Mouse (Mus musculus): Measurements from ENCODE around the gene C2cd2l. TPM values are rescaled to one million over a fixed set of nuclear protein-coding genes. Genes with fewer than 3 reads are reported as not detected.
A peak's percentile ranks its signal among the peaks of the same experiment; 100 is the strongest.
"Not testable (repeated sequence)": the region's sequence is repeated elsewhere in the genome, so short reads cannot be mapped to it uniquely, and the experiment has no call there.

C2cd2l gene
- polyA plus RNA-seq, 1 experiment from 2014 or later, result 11.6 TPM

DNA sequence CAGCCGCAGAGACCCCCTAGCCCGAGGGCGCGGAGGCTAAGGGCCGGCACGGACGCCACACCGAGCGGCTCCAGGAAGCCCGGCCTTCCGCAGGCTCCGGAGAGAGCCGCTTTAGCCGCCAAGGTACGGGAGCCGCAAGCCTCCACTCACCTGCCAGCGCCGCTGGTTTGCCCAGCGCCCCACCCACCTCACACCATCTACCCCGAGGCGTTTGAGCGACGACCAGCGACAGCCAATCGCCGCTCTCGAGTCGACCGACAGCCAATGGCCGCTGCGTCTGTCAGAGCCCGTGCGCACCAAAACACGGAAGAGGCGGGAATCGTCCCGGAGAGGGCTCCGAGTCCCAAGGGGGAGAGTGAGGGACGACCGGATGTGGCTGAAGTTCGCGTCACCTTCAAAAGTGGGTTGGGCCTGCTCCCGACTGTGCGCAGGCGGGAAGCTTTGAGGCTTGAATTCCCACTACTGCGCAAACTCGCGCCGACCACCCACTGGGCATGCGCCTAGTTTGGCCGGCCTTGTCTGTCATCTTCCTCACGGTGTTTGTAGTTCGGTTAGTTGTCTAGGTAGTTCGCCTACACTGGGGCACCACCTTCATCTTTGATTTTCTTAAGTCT, 14.5 kb downstream of the C2cd2l start, which contains the start of gene Hinfp:
Hinfp (minus strand) TSS at position 206 of the 614 bp plus-strand sequence.
- peak; percentile 100 for DNase-seq (ENCODE audit: low spot score)
- Histone ChIP-seq H3K27me3 (ENCODE audit: insufficient read depth, low read length) (no peaks in the 10 kb centered on the region), H3K9ac (ENCODE audit: low read depth, low read length) (peak within 1 kb of the TSS; percentile 88), H3K4me2 (ENCODE audit: low read length) (peak within 1 kb of the TSS; percentile 75), H3K4me3 (replicated peaks; ENCODE audit: low read depth, low read length) (peak within 1 kb of the TSS; percentile 82), H3K9me3 (replicated peaks; ENCODE audit: low read length) (no peaks in the 10 kb centered on the region), H3K27ac (peak within 1 kb of the TSS; percentile 75), H3K4me1 (replicated peaks; ENCODE audit: insufficient read depth, low read length) (0 out of 2 replicates have a peak, but pooled peaks cover 10% of the 10 kb centered on the region), H3K36me3 (ENCODE audit: insufficient read depth, low read length) (peaks cover 21% of the 10 kb centered on the region; the same call in 1 of the 2 replicates)
- peak; percentile 98 for ATAC-seq (replicated peaks; ENCODE audit: low FRiP score, low read depth)
- WGBS, result under 1% methylated on average over 54 of the region's 54 CpGs
- TF ChIP-seq CTCF (IDR thresholded peaks at IDR 0.05; ENCODE audit: low read depth), result no peak

DNA sequence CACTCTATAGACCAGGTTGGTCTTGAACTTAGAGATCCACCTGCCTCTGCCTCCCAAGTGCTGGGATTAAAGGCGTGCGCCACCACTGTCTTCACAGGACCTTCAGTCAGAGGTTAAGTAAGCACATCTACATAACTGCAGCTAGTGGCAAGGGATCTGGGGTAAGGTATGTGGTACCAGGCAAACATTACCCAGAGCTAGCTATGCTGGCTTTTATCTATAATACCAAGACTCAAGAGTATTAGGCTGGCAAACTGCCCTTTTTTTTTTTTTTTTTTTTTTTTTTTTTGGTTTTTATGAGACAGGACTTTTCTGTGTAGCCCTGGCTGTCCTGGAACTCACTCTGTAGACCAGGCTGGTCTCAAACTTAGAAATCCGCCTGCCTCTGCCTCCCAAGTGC, 20.1 kb downstream of the C2cd2l start:
- H3K9me3 ChIP-seq (replicated peaks; ENCODE audit: low read length); H3K27ac ChIP-seq; H3K4me1 ChIP-seq (replicated peaks; ENCODE audit: insufficient read depth, low read length); H3K4me3 ChIP-seq (replicated peaks; ENCODE audit: low read depth, low read length); H3K27me3 ChIP-seq (ENCODE audit: insufficient read depth, low read length); H3K9ac ChIP-seq (ENCODE audit: low read depth, low read length); H3K4me2 ChIP-seq (ENCODE audit: low read length); ATAC-seq (replicated peaks; ENCODE audit: low FRiP score, low read depth); DNase-seq (ENCODE audit: low spot score): not testable (repeated sequence)
- WGBS, result 97% methylated on average over 3 of the region's 3 CpGs
- H3K36me3 ChIP-seq (ENCODE audit: insufficient read depth, low read length), result peaks cover 62% of the 10 kb centered on the region

DNA sequence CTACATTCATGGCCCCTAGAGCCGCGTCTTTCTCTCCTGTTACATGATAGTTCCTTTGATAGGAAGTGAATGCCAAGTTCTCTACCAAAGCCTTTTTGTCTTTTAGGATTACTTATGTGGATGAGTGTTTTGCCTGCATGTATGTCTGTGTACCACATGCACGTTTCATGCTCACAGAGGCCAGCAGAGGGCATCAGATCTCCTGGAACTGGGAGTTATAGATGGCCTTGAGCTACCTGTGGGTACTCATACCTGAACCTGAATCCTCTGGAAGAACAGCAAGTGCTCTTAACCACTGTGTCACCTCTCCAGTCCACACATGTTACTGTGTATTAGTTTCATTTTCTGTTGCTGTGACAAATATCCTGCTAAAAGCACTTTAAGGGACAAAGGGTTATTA, 27.6 kb downstream of the C2cd2l start:
- ATAC-seq (replicated peaks; ENCODE audit: low FRiP score, low read depth) (no peak), DNase-seq (ENCODE audit: low spot score) (peak; percentile 63)
- Histone ChIP-seq H3K9ac (ENCODE audit: low read depth, low read length) (no peak overlapping the region), H3K36me3 (ENCODE audit: insufficient read depth, low read length) (peaks cover 24% of the 10 kb centered on the region), H3K27ac (no peak overlapping the region), H3K4me2 (ENCODE audit: low read length) (no peak overlapping the region), H3K27me3 (ENCODE audit: insufficient read depth, low read length) (no peaks in the 10 kb centered on the region), H3K4me1 (replicated peaks; ENCODE audit: insufficient read depth, low read length) (peaks cover 4% of the 10 kb centered on the region; the same call in 1 of the 2 replicates), H3K9me3 (replicated peaks; ENCODE audit: low read length) (no peaks in the 10 kb centered on the region), H3K4me3 (replicated peaks; ENCODE audit: low read depth, low read length) (no peak overlapping the region)
- TF ChIP-seq CTCF (IDR thresholded peaks at IDR 0.05; ENCODE audit: low read depth), result peak; percentile 80
- WGBS, result 70% methylated on average over 3 of the region's 3 CpGs

DNA sequence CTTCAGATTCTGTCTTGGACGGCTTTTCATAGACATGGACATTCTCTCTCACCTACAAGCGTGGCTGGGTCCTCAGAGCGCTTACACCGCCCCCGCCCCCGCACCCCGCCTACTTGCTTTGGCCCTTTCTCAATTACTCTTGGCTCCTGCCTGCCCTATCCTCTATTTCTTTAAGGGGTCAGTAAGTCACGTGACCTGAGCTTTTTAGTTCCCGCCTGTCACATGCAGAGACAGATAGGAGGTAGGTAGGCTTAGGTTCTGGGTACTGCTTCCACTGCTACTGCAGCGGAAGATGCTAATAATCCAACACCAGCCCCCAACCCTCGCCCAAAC, 31.2 kb downstream of the C2cd2l start:
- peaks cover 7% of the 10 kb centered on the region; the same call in 1 of the 2 replicates for H3K36me3 ChIP-seq (ENCODE audit: insufficient read depth, low read length)
- H3K27me3 ChIP-seq (ENCODE audit: insufficient read depth, low read length), result no peaks in the 10 kb centered on the region
- no peak for TF ChIP-seq CTCF (IDR thresholded peaks at IDR 0.05; ENCODE audit: low read depth)
- ATAC-seq (replicated peaks; ENCODE audit: low FRiP score, low read depth), result no peak
- DNase-seq (ENCODE audit: low spot score), result peak; percentile 38
- H3K4me2 ChIP-seq (ENCODE audit: low read length), result peak overlapping the region; percentile 95
- H3K9me3 ChIP-seq (replicated peaks; ENCODE audit: low read length), result no peaks in the 10 kb centered on the region
- 11% methylated on average over 11 of the region's 11 CpGs for WGBS
- H3K27ac ChIP-seq, result no peak overlapping the region
- H3K4me1 ChIP-seq (replicated peaks; ENCODE audit: insufficient read depth, low read length), result peaks cover 4% of the 10 kb centered on the region; the same call in 1 of the 2 replicates
- H3K9ac ChIP-seq (ENCODE audit: low read depth, low read length), result no peak overlapping the region
- no peak overlapping the region for H3K4me3 ChIP-seq (replicated peaks; ENCODE audit: low read depth, low read length)

DNA sequence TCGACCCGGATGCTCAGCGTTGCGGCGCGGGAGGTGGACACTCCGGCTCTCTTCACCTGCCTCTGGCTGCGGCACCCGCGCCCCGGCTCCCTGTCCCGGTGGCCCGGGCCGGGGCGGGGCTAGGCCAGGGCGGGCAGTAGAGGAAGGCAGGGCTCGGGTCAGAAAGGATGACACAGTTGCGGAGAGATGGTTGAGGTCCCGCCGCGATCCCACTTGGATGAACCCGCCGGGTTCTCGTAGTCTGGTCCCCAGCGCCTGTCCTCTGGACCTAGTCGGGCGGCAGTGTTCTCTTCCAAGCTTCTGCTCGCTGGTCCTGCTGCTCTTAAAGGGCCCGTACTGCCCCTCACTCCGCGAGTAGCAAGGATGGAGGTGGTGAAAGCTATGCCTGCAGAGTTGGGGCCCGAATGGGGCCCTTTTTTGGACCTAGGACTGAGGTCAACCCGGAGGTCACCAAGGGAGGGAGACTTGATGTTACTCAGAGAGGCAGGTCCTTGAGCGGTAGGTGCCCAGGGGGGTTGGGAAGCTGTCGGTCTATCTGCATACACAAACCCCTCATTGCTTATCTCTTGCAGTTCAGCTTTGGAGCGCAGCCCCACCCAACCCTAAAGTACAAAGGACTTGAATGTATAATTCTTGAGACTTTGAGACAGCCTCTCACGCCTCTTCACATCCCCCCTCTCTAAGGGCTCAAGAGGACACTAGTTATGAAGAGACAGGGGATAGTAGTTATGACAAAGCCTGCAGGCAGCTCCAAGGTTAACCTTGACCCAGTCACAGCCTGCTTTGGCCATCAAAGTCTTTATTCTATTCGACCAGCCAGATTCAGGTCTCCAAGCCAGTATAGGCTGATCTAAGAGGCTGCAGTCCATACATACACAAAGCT, 31.8 kb downstream of the C2cd2l start, which contains the start of gene Abcg4:
Abcg4 (minus strand) TSS at position 540 of the 883 bp plus-strand sequence.
- H3K9ac ChIP-seq (ENCODE audit: low read depth, low read length), result peak within 1 kb of the TSS; percentile 61
- peak; percentile 50; the same call in 1 of the 2 replicates for ATAC-seq (replicated peaks; ENCODE audit: low FRiP score, low read depth)
- no peak for TF ChIP-seq CTCF (IDR thresholded peaks at IDR 0.05; ENCODE audit: low read depth)
- peaks cover 4% of the 10 kb centered on the region; the same call in 1 of the 2 replicates for H3K36me3 ChIP-seq (ENCODE audit: insufficient read depth, low read length)
- H3K4me3 ChIP-seq (replicated peaks; ENCODE audit: low read depth, low read length), result peak within 1 kb of the TSS; percentile 57
- H3K4me1 ChIP-seq (replicated peaks; ENCODE audit: insufficient read depth, low read length), result peaks cover 4% of the 10 kb centered on the region; the same call in 1 of the 2 replicates
- peak within 1 kb of the TSS; percentile 95 for H3K4me2 ChIP-seq (ENCODE audit: low read length)
- H3K27ac ChIP-seq, result no peak within 1 kb of the TSS
- H3K27me3 ChIP-seq (ENCODE audit: insufficient read depth, low read length), result no peaks in the 10 kb centered on the region
- H3K9me3 ChIP-seq (replicated peaks; ENCODE audit: low read length), result no peaks in the 10 kb centered on the region
- peak; percentile 56 for DNase-seq (ENCODE audit: low spot score)
- WGBS, result 1% methylated on average over 38 of the region's 38 CpGs

DNA sequence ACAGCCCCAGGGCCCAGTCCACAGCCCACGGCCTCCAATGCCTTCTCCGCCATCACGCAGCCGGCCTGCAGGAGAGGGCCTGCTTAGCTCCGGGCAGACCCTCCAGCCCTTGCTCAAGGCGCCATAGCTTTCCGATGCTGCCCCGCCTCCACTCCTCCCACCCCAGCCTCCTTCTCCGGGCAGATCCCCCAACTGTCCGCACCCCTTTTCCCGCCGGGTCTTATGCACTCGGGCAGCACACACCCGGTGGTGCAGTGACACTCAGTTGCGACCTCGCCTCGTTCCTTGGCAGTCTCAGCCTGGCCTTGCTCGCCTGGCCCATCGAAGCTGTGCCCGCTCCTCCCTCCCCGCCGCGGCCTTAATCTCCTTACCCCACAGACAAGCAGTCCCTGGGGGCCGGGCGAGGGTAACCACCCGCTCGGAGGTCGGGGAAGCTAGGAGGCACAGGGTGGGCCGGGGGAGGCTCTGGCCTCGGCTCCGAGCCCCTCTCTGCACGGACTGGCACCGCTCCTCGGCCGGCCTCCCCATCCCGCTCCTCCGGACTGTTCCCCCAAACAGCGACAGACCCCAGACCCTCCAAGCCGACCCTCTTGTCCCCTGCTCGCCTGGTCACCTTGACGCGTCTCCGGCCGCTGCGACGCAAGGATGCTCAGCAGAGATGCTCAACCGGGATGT, 32.5 kb downstream of the C2cd2l start:
- Histone ChIP-seq H3K36me3 (ENCODE audit: insufficient read depth, low read length) (no peaks in the 10 kb centered on the region), H3K27ac (no peak overlapping the region)
- no peak for DNase-seq (ENCODE audit: low spot score)

More for the DNA sequence above, 32.5 kb downstream of the C2cd2l start:
- peak overlapping the region; percentile 95 for H3K4me2 ChIP-seq (ENCODE audit: low read length)
- peaks cover 4% of the 10 kb centered on the region; the same call in 1 of the 2 replicates for H3K4me1 ChIP-seq (replicated peaks; ENCODE audit: insufficient read depth, low read length)
- H3K9me3 ChIP-seq (replicated peaks; ENCODE audit: low read length), result no peaks in the 10 kb centered on the region
- no peaks in the 10 kb centered on the region for H3K27me3 ChIP-seq (ENCODE audit: insufficient read depth, low read length)
- WGBS, result 1% methylated on average over 42 of the region's 47 CpGs
- H3K9ac ChIP-seq (ENCODE audit: low read depth, low read length), result peak overlapping the region; percentile 61
- ATAC-seq (replicated peaks; ENCODE audit: low FRiP score, low read depth), result peak; percentile 8; the same call in 1 of the 2 replicates
- no peak for TF ChIP-seq CTCF (IDR thresholded peaks at IDR 0.05; ENCODE audit: low read depth)
- peak overlapping the region; percentile 57 for H3K4me3 ChIP-seq (replicated peaks; ENCODE audit: low read depth, low read length)

All from kidney, postnatal 0 days (tissue).